Mouse (Mus musculus) midbrain, embryonic 14.5 days (tissue): ENCODE measurements around the gene Cep350. TPM values are rescaled to one million over a fixed set of nuclear protein-coding genes. Genes with fewer than 3 reads are reported as not detected.
"Not testable (repeated sequence)": the region's sequence is repeated elsewhere in the genome, so short reads cannot be mapped to it uniquely, and the experiment has no call there.

ENCODE experiments used
- ATAC-seq: fragments of 200-750 bp; cut with Nextera tagmentation; 2 replicates; pipeline ENCODE4 v1.8.0; 2017; ENCODE audit warnings: moderate number of reproducible peaks, moderate library complexity; ENCODE audit not compliant: low FRiP score, low TSS enrichment
- DNase-seq: peaks from one replicate; pipeline ENCODE4 v3.0.0-alpha.2; 2015
- H3K27ac ChIP-seq: fragments of 300-500 bp; sonication (generic); replicated peaks from 2 replicates; pipeline ENCODE4 v1.5.1; 2014; ENCODE audit warnings: mild to moderate bottlenecking, low read depth, low read length, moderate library complexity
- H3K27me3 ChIP-seq: fragments of 300-500 bp; sonication (generic); 2 replicates; pipeline ENCODE4 v1.6.1; 2014; ENCODE audit warnings: low read length, control low read depth, mixed read lengths; ENCODE audit not compliant: control insufficient read depth, insufficient read depth
- H3K36me3 ChIP-seq: fragments of 300-500 bp; sonication (generic); 2 replicates; pipeline ENCODE4 v1.6.1; 2014; ENCODE audit warnings: low read length, control low read depth; ENCODE audit not compliant: control insufficient read depth, insufficient read depth
- H3K4me1 ChIP-seq: fragments of 300-500 bp; sonication (generic); 2 replicates; pipeline ENCODE4 v1.6.1; 2014; ENCODE audit warnings: mild to moderate bottlenecking, antibody characterized with exemption, low read length, control low read depth; ENCODE audit not compliant: control insufficient read depth, insufficient read depth
- H3K4me2 ChIP-seq: fragments of 300-500 bp; sonication (generic); 2 replicates; pipeline ENCODE4 v1.6.1; 2014; ENCODE audit warnings: mild to moderate bottlenecking, low read length, moderate library complexity
- H3K4me3 ChIP-seq: fragments of 300-500 bp; sonication (generic); replicated peaks from 2 replicates; pipeline ENCODE4 v1.5.1; 2014; ENCODE audit warnings: low read depth, low read length
- H3K9ac ChIP-seq: fragments of 300-500 bp; sonication (generic); replicated peaks from 2 replicates; pipeline ENCODE4 v1.6.1; 2014; ENCODE audit warnings: mild to moderate bottlenecking, low read length, moderate library complexity
- H3K9me3 ChIP-seq: fragments of 300-500 bp; sonication (generic); 2 replicates; pipeline ENCODE4 v1.6.1; 2016; ENCODE audit warnings: low read length, control low read depth, mixed read lengths; ENCODE audit not compliant: control insufficient read depth
- WGBS: fragments of 180-500 bp; shearing (Covaris S2); extraction: QIAGEN DNeasy Blood & Tissue Kit; methylation state at CpG from one replicate; pipeline ENCODE4 v1.1.7; 2014; 5-methylcytosine and 5-hydroxymethylcytosine counted together
- polyA plus RNA-seq: library from polyadenylated mRNA; unstranded; fragments of >200 nt; fragmentation: Nextera tagmentation; extraction: Ambion mirVana; gene quantifications from 2 replicates; pipeline ENCODE4 v1.2.1, GENCODE M21; 2014

Cep350 gene
- polyA plus RNA-seq, 1 experiment from 2014 or later, result 14.6 TPM

- no peak overlapping the region for H3K4me3 ChIP-seq
- no peak overlapping the region for H3K9ac ChIP-seq
- DNase-seq (no peak), ATAC-seq (no peak)
- 91% methylated on average over 2 of the region's 2 CpGs for WGBS
- no peaks in the 10 kb centered on the region for H3K4me1 ChIP-seq
- H3K36me3 ChIP-seq, result peaks cover 69% of the 10 kb centered on the region
- no peak overlapping the region for H3K27ac ChIP-seq
- H3K9me3 ChIP-seq, result no peaks in the 10 kb centered on the region
- no peaks in the 10 kb centered on the region for H3K27me3 ChIP-seq
- no peak overlapping the region for H3K4me2 ChIP-seq
These were observed 38.4 kb downstream of the Cep350 start for GRCm38 (mm10) chr1:155934702-155935101.

GRCm38 (mm10) chr1:155903561-155903960 is 69.5 kb downstream of the Cep350 start:
- Histone ChIP-seq H3K27ac (no peak overlapping the region), H3K36me3 (peaks cover 83% of the 10 kb centered on the region), H3K4me1 (no peaks in the 10 kb centered on the region), H3K4me2 (no peak overlapping the region), H3K9ac (no peak overlapping the region), H3K9me3 (no peaks in the 10 kb centered on the region), H3K27me3 (no peaks in the 10 kb centered on the region), H3K4me3 (no peak overlapping the region)
- ATAC-seq, result no peak
- no peak for DNase-seq
- WGBS, result 96% methylated on average over 3 of the region's 3 CpGs

DNA sequence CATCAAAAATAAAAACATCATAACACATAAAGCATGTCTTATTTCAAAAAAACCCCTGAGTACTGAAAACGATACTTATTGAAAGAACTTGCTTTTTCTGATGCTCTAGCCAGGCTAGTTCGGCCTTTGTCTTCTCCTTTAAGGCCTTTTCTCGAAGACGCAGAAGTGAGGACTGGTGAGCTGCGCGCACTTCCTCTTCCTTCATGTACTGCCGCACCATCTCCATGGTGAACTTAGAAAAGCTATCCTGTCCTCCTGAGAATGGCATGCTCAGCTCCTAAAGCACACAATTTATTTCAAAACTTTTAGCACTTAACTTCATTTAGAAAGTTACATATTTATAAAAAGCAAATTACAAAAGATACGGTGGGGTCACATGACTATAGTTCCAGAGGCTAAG is 71.7 kb downstream of the Cep350 start:
- H3K9me3 ChIP-seq, result no peaks in the 10 kb centered on the region
- H3K4me1 ChIP-seq, result no peaks in the 10 kb centered on the region
- DNase-seq, result no peak
- ATAC-seq, result no peak
- H3K36me3 ChIP-seq, result peaks cover 76% of the 10 kb centered on the region
- H3K9ac ChIP-seq, result no peak overlapping the region
- H3K27ac ChIP-seq, result no peak overlapping the region
- 97% methylated on average over 8 of the region's 8 CpGs for WGBS
- H3K4me3 ChIP-seq, result no peak overlapping the region
- no peak overlapping the region for H3K4me2 ChIP-seq
- no peaks in the 10 kb centered on the region for H3K27me3 ChIP-seq

- Histone ChIP-seq H3K9me3 (no peaks in the 10 kb centered on the region), H3K4me2 (no peak overlapping the region), H3K4me1 (no peaks in the 10 kb centered on the region), H3K9ac (no peak overlapping the region), H3K4me3 (no peak overlapping the region), H3K36me3 (peaks cover 76% of the 10 kb centered on the region), H3K27me3 (no peaks in the 10 kb centered on the region), H3K27ac (no peak overlapping the region)
- WGBS, result 94% methylated on average over 10 of the region's 10 CpGs
- no peak for DNase-seq
- no peak for ATAC-seq
These were observed 78.7 kb downstream of the Cep350 start for GRCm38 (mm10) chr1:155894382-155894781.

GRCm38 (mm10) chr1:155886846-155887245 is 86.2 kb downstream of the Cep350 start:
- no peaks in the 10 kb centered on the region for H3K4me1 ChIP-seq
- H3K4me2 ChIP-seq, result no peak overlapping the region
- ATAC-seq, result no peak
- 97% methylated on average over 2 of the region's 2 CpGs for WGBS
- no peak overlapping the region for H3K4me3 ChIP-seq
- no peak for DNase-seq
- H3K9ac ChIP-seq, result no peak overlapping the region; the same call in 1 of the 2 replicates
- H3K27me3 ChIP-seq, result no peaks in the 10 kb centered on the region
- H3K36me3 ChIP-seq, result peaks cover 59% of the 10 kb centered on the region
- no peak overlapping the region for H3K27ac ChIP-seq
- no peaks in the 10 kb centered on the region for H3K9me3 ChIP-seq

DNA sequence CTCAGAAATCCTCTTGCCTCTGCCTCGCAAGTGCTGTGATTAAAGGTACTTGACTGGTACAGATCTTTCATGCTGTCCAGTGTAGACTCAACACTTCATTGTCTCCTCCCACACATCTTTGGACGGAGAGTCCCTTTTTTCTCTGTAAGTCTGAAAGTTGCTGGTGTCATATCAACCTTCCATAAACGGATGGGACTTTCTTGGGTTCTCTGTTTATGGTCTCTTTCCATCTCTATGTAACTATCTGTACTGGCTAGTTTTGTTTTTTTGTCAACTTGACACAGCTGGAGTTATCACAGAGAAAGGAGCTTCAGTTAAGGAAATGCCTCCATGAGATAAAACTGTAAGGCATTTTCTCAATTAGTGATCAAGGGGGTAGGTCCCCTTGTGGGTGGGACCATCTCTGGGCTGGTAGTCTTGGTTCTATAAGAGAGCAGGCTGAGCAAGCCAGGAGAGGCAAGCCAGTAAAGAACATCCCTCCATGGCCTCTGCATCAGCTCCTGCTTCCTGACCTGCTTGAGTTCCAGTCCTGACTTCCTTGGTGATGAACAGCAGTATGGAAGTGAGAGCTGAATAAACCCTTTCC is 90.3 kb downstream of the Cep350 start:
- not testable (repeated sequence) for H3K9me3 ChIP-seq

GRCm38 (mm10) chr1:155879596-155879995 is 93.5 kb downstream of the Cep350 start:
- Histone ChIP-seq H3K4me3 (no peak overlapping the region), H3K9ac (no peak overlapping the region), H3K4me2 (no peak overlapping the region), H3K27me3 (no peaks in the 10 kb centered on the region), H3K4me1 (no peaks in the 10 kb centered on the region), H3K36me3 (peaks cover 74% of the 10 kb centered on the region), H3K27ac (no peak overlapping the region), H3K9me3 (no peaks in the 10 kb centered on the region)
- WGBS, result 88% methylated on average over 3 of the region's 3 CpGs
- no peak for DNase-seq
- no peak for ATAC-seq

More for the DNA sequence above, 90.3 kb downstream of the Cep350 start:
- H3K27me3 ChIP-seq, H3K4me2 ChIP-seq, H3K4me3 ChIP-seq, DNase-seq, H3K9ac ChIP-seq, ATAC-seq, H3K27ac ChIP-seq, H3K4me1 ChIP-seq: not testable (repeated sequence)
- H3K36me3 ChIP-seq, result peaks cover 71% of the 10 kb centered on the region
- 94% methylated on average over 3 of the region's 3 CpGs for WGBS

- WGBS, result 76% methylated on average over 4 of the region's 4 CpGs
- Histone ChIP-seq H3K36me3 (peaks cover 78% of the 10 kb centered on the region), H3K4me2 (no peak overlapping the region), H3K4me3 (no peak overlapping the region), H3K27ac (no peak overlapping the region), H3K9ac (no peak overlapping the region), H3K4me1 (no peaks in the 10 kb centered on the region), H3K27me3 (no peaks in the 10 kb centered on the region), H3K9me3 (no peaks in the 10 kb centered on the region)
- DNase-seq (peak; percentile 32), ATAC-seq (no peak)
These were observed 110.1 kb downstream of the Cep350 start for GRCm38 (mm10) chr1:155862967-155863366.

DNA sequence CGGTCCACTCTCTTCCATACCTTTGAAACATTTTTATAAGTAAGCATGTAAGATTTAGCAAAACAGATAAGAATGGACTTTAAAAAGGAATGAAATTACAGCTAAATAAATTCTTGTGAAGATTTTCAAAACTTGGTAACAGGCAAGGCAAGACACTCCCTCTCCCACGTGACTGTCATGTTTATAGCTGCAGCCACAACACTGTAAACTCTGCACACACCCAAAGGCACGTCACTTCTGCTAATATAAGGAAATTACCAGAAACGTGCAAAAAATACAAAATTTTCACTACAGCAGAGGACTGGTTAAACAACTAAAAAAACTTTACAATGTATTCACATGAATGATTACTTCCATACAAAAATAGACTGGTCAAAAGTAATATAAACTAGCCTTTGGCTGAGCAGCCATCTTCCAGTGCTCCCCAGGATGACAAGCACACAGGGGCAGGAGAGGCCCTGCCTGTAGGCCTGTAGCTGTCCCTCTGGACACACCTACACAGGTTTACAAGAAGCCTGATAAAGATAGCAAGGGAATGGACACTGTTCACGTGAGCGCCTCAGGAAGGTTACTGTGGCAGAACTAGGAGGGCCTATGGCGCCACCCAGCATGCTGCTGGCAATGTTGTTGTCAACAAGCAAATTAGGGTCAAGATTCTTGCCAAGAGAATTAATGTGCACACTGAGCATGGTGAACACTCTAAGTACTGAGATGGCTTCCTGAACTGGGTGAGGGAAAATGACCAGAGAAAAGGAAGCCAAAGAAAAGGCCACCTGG is 117.9 kb downstream of the Cep350 start:
- no peaks in the 10 kb centered on the region for H3K27me3 ChIP-seq
- no peaks in the 10 kb centered on the region for H3K9me3 ChIP-seq
- H3K36me3 ChIP-seq, result peaks cover 59% of the 10 kb centered on the region
- no peak overlapping the region for H3K4me3 ChIP-seq
- no peak for ATAC-seq
- no peaks in the 10 kb centered on the region for H3K4me1 ChIP-seq
- DNase-seq, result no peak
- no peak overlapping the region for H3K9ac ChIP-seq
- H3K27ac ChIP-seq, result no peak overlapping the region
- no peak overlapping the region for H3K4me2 ChIP-seq
- 92% methylated on average over 7 of the region's 7 CpGs for WGBS
